Mouse (Mus musculus) ES-Bruce4 (cell line): ENCODE data around the gene Dgka.

ENCODE experiments used
- CTCF ChIP-seq: IDR thresholded peaks from one replicate; pipeline ENCODE4 v1.8.1; 2011; ENCODE audit warnings: low read depth, low read length
- EP300 ChIP-seq: IDR thresholded peaks from 2 replicates; pipeline ENCODE4 v1.6.1; 2011; ENCODE audit warnings: low read depth, low read length; ENCODE audit not compliant: insufficient read depth
- POLR2A ChIP-seq: IDR thresholded peaks from one replicate; pipeline ENCODE4 v1.8.1; 2011; ENCODE audit warnings: low read length; ENCODE audit not compliant: insufficient read depth

DNA sequence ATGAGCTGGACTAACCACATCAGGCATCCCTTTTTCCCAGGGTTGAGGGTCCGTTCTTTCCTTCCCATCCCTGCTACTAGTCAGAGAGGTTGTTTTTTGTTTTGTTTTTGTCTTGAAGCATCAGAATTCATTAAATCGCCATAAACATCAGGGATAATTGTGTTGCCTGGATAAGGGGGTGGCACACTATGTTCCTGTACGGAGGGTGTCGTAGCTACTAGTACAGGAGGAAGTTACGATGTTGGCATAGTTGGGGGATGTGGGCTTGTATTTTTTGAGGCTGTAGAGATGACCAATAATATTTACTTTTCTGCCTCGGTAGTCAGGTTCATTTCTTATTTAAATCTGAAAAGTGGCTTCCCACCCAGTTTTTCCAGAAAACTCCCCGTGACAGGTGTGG lies 1.4 kb downstream of the Dgka start:
- TF ChIP-seq EP300 (no peak), POLR2A (no peak), CTCF (no peak)
